Mouse (Mus musculus) mature B cell (primary cell): ENCODE results near the gene Exosc6.
"Not testable (repeated sequence)": the region's sequence is repeated elsewhere in the genome, so short reads cannot be mapped to it uniquely, and the experiment has no call there.

Source experiments
- in situ Hi-C: fragments of 300-500 bp; cut with MboI; formaldehyde crosslinking; loops from 2 replicates; pipeline ENCODE4 v1.14.3; 2019

The Exosc6 gene

GRCm38 (mm10) chr8:111056158-111056663 is at the start of gene Exosc6:
Gene Exosc6 (plus strand): TSS chr8:111056339.
- in situ Hi-C loops = no loop called here

- in situ Hi-C loops = not testable (repeated sequence)
Observed at GRCm38 (mm10) chr8:111010230-111010991, 45.7 kb upstream of the Exosc6 start.

- in situ Hi-C loops = not testable (repeated sequence)
Observed at GRCm38 (mm10) chr8:111026609-111027008, 29.5 kb upstream of the Exosc6 start.

GRCm38 (mm10) chr8:111027391-111027937 is 28.7 kb upstream of the Exosc6 start:
- in situ Hi-C loops = no loop called here

GRCm38 (mm10) chr8:111029589-111029988 is 26.6 kb upstream of the Exosc6 start:
- in situ Hi-C loops = no loop called here

- in situ Hi-C loops = no loop called here
Observed at GRCm38 (mm10) chr8:111030045-111030444, 26.1 kb upstream of the Exosc6 start.

GRCm38 (mm10) chr8:111031572-111031971 is 24.6 kb upstream of the Exosc6 start, which contains the start of gene Ddx19b:
Gene Ddx19b (minus strand): TSS chr8:111031751.
- in situ Hi-C loops = no loop called here

- in situ Hi-C loops = no loop called here
Observed at GRCm38 (mm10) chr8:111032916-111033315, 23.2 kb upstream of the Exosc6 start, which contains the start of gene Aars. Gene Aars (plus strand): TSS chr8:111033144.

- in situ Hi-C loops = no loop called here
Observed at GRCm38 (mm10) chr8:111033482-111034215, 22.5 kb upstream of the Exosc6 start.

- in situ Hi-C loops = no loop called here
Observed at GRCm38 (mm10) chr8:111034276-111034675, 21.9 kb upstream of the Exosc6 start.

GRCm38 (mm10) chr8:111036591-111036990 is 19.5 kb upstream of the Exosc6 start:
- in situ Hi-C loops = no loop called here

GRCm38 (mm10) chr8:111042546-111042945 is 13.6 kb upstream of the Exosc6 start:
- in situ Hi-C loops = no loop called here

- in situ Hi-C loops = no loop called here
Observed at GRCm38 (mm10) chr8:111044003-111044734, 12.0 kb upstream of the Exosc6 start.

- in situ Hi-C loops = no loop called here
Observed at GRCm38 (mm10) chr8:111048694-111049093, 7.4 kb upstream of the Exosc6 start.

GRCm38 (mm10) chr8:111049106-111049505 is 7.0 kb upstream of the Exosc6 start:
- in situ Hi-C loops = no loop called here

- in situ Hi-C loops = no loop called here
Observed at GRCm38 (mm10) chr8:111053827-111054518, 2.2 kb upstream of the Exosc6 start.

GRCm38 (mm10) chr8:111055031-111055634 is 1.0 kb upstream of the Exosc6 start:
- in situ Hi-C loops = no loop called here

- in situ Hi-C loops = no loop called here
Observed at GRCm38 (mm10) chr8:111055661-111056060, 478 bp upstream of the Exosc6 start.

- in situ Hi-C loops = no loop called here
Observed at GRCm38 (mm10) chr8:111056691-111057293, 653 bp downstream of the Exosc6 start.

- in situ Hi-C loops = no loop called here
Observed at GRCm38 (mm10) chr8:111058946-111059572, 2.9 kb downstream of the Exosc6 start.
